Mouse (Mus musculus): ENCODE measurements around the gene Eif2s1. TPM values are rescaled to one million over a fixed set of nuclear protein-coding genes. Genes with fewer than 3 reads are reported as not detected.

The Eif2s1 gene
- polyA plus RNA-seq, 1 experiment from 2014 or later, result 70.4 TPM

GRCm38 (mm10) chr12:78929900-78930299 lies 68.3 kb downstream of the Eif2s1 start:
- no peak for TF ChIP-seq CTCF (IDR thresholded peaks at IDR 0.05)
- ChIA-PET POLR2A (no interaction called here), CTCF (interaction anchor here (1.3 kb wide), 1 partner anchor 11 kb away, joined by 3 read pairs; no protein-coding TSS in a partner anchor)
- in situ Hi-C loops (cut with MboI; ENCODE audit: low pct_unique_long_range_greater_than_20kb), result no loop called here
- no peak for ATAC-seq
- no peaks in the 10 kb centered on the region for H3K27me3 ChIP-seq
- no peak for DNase-seq (ENCODE audit: low read depth, low spot score)

GRCm38 (mm10) chr12:78936494-78936893 lies 74.9 kb downstream of the Eif2s1 start:
- DNase-seq (ENCODE audit: low read depth, low spot score) (no peak), ATAC-seq (no peak)
- in situ Hi-C loops (cut with MboI; ENCODE audit: low pct_unique_long_range_greater_than_20kb), result no loop called here
- no peaks in the 10 kb centered on the region for H3K27me3 ChIP-seq
- POLR2A ChIA-PET, result interaction anchor here (0.6 kb wide), 1 partner anchor 13 kb away, joined by 3 read pairs; no protein-coding TSS in a partner anchor
- no peak for TF ChIP-seq CTCF (IDR thresholded peaks at IDR 0.05)
- CTCF ChIA-PET, result no interaction called here

Other genes starting within 250 kb of the Eif2s1 start
- not detected for gene Fam71d, start 170.3 kb upstream of the Eif2s1 start, polyA plus RNA-seq (2021)
- gene Mpp5, start 112.9 kb upstream of the Eif2s1 start, polyA plus RNA-seq (2021), result 33.6 TPM
- gene Atp6v1d, start 181 bp upstream of the Eif2s1 start, polyA plus RNA-seq (2021), result 86.4 TPM
- 0.09 TPM for gene Plek2, start 45.1 kb downstream of the Eif2s1 start, polyA plus RNA-seq (2021)
- gene Tmem229b, start 145.8 kb downstream of the Eif2s1 start, polyA plus RNA-seq (2021), result 5.6 TPM
- 3.9 TPM for gene Plekhh1, start 167.3 kb downstream of the Eif2s1 start, polyA plus RNA-seq (2021)
- 18.8 TPM for gene Pigh, start 227.8 kb downstream of the Eif2s1 start, polyA plus RNA-seq (2021)